Mouse (Mus musculus): ENCODE measurements at regions not wholly inside any gene's neighbourhood (a gene's known extent, or its start where the extent isn't known, plus 50 kb on each side); places are given as distances from the start of the nearest gene placed in this dataset.
"Not testable (repeated sequence)": the region's sequence is repeated elsewhere in the genome, so short reads cannot be mapped to it uniquely, and the experiment has no call there.

- DNase-seq (ENCODE audit: low read depth, low spot score) = no peak
These were observed 345.3 kb upstream of the Fign start for GRCm38 (mm10) chr2:64443171-64443570.

- DNase-seq (ENCODE audit: low read depth, low spot score) = no peak
These were observed 343.1 kb upstream of the Fign start for GRCm38 (mm10) chr2:64440961-64441360.

GRCm38 (mm10) chr2:64417129-64417528, 319.3 kb upstream of the Fign start:
- not testable (repeated sequence) for DNase-seq (ENCODE audit: low read depth, low spot score)

GRCm38 (mm10) chr2:64413846-64414245, 316.0 kb upstream of the Fign start:
- peak; percentile 16 for DNase-seq (ENCODE audit: low read depth, low spot score)

GRCm38 (mm10) chr2:64413263-64413662, 315.4 kb upstream of the Fign start:
- DNase-seq (ENCODE audit: low read depth, low spot score) = no peak

- DNase-seq (ENCODE audit: low read depth, low spot score) = no peak
These were observed 298.1 kb upstream of the Fign start for GRCm38 (mm10) chr2:64395946-64396345.

- DNase-seq (ENCODE audit: low read depth, low spot score) = no peak
These were observed 296.9 kb upstream of the Fign start for GRCm38 (mm10) chr2:64394619-64395294.

GRCm38 (mm10) chr2:64394199-64394598, 296.4 kb upstream of the Fign start:
- no peak for DNase-seq (ENCODE audit: low read depth, low spot score)

- no peak for DNase-seq (ENCODE audit: low read depth, low spot score)
These were observed 272.0 kb upstream of the Fign start for GRCm38 (mm10) chr2:64369791-64370190.

GRCm38 (mm10) chr2:64367188-64367587, 269.4 kb upstream of the Fign start:
- DNase-seq (ENCODE audit: low read depth, low spot score) = no peak

GRCm38 (mm10) chr2:64366528-64366927, 268.7 kb upstream of the Fign start:
- DNase-seq (ENCODE audit: low read depth, low spot score) = no peak

- DNase-seq (ENCODE audit: low read depth, low spot score) = no peak
These were observed 258.4 kb upstream of the Fign start for GRCm38 (mm10) chr2:64356286-64356685.

- DNase-seq (ENCODE audit: low read depth, low spot score) = no peak
These were observed 227.7 kb upstream of the Fign start for GRCm38 (mm10) chr2:64325499-64325898.
